Mouse (Mus musculus) urinary bladder, postnatal 0 days (tissue): ENCODE data around the gene Ccdc122. TPM values are rescaled to one million over a fixed set of nuclear protein-coding genes. Genes with fewer than 3 reads are reported as not detected.

Experiments
- polyA plus RNA-seq: library from polyadenylated mRNA; unstranded; fragments of >200 nt; fragmentation: Nextera tagmentation; extraction: Ambion mirVana; gene quantifications from 2 replicates; pipeline ENCODE4 v1.2.1, GENCODE M21; 2015

The Ccdc122 gene
- polyA plus RNA-seq = 5.9 and 7.1 TPM in 2 replicates

DNA sequence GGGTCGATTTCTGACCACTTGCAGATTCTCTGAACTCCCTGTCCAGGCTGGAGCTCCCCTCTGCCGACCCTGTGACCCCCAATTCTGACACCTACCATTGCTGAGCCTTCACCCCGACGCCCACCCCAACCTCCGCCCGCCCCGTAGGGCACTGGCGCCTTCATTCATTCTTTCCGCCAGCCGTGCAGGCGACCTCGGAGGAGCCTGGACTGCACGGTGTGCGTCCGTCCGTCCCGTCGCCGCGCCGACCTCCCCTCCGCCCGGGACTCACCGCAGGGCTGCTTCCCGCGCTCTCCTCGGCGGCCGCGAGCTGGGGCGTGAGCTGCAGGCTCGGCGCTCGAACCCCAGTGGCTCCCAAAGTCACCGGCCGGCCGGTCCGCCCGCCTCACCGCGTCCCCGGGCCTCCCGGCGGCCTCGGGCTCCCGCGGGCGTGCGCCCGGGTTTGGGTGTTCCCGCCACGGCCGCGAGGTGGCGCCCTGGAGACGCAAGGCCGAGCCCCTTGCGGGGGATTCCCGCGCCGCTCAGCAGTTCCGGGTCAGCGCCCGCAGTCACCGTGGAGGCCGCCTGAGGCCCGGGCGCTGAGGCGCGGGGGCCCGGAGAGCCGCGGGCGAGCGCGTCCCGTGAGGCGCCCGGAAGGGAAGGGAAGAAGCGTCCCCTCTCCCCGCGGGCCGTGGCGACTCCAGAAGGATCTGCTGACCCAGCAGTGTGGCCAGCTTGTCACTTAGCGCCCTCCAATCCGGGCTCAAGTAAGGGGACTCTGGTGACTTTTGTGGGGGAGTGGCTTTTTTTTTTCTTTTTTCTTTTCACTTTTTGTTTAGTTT lies at the start of gene Ccdc122, which contains the start of gene Lacc1:
TSS of gene Ccdc122 (plus strand) at position 547 of the 821 bp plus-strand sequence.
TSS of gene Lacc1 (minus strand) at position 679 of the 821 bp plus-strand sequence.

GRCm38 (mm10) chr14:77156222-77156910 lies 119.8 kb downstream of the Ccdc122 start, which contains the start of gene Enox1:
TSS of gene Enox1 (plus strand) at chr14:77156763.

Other genes starting within 250 kb of the Ccdc122 start
- gene Lacc1, start 132 bp downstream of the Ccdc122 start, polyA plus RNA-seq = 6.6 and 7.3 TPM in 2 replicates
- 5.1 and 5.4 TPM in 2 replicates for gene Enox1, start 120.0 kb downstream of the Ccdc122 start, polyA plus RNA-seq